ENCODE assay signal across 9 mouse cellular contexts in genomic region chr13:49308861-49309403, GRCm38 (mm10). TPM values are rescaled to one million over a fixed set of nuclear protein-coding genes. Genes with fewer than 3 reads are reported as not detected.
A peak's percentile ranks its signal among the peaks of the same experiment; 100 is the strongest.
DNase-seq lines count a peak whose midpoint lies in the region; ATAC-seq and TF ChIP-seq lines count a peak whose summit lies in the region.
"Had no signal": no experiment of that assay in that cellular context is flagged by ENCODE, and none has a peak within 500 bp of the region (broad histone marks: within the 10 kb centered on the region; RNA-seq: fewer than 3 reads in every experiment).

No protein-coding gene starts in this region.

- no peaks in the 10 kb centered on the region for H3K9me3 ChIP-seq in liver, embryonic 14.5 days (ENCODE audit: control insufficient read depth, low read length)
- H3K9me3 ChIP-seq in forebrain, embryonic 13.5 days (replicated peaks): no peaks in the 10 kb centered on the region

- peaks cover 35% of the 10 kb centered on the region for H3K4me1 ChIP-seq in bone marrow macrophage, adult 2 months (ENCODE audit: control insufficient read depth, insufficient read depth, low read length)
- H3K4me1 ChIP-seq in liver, embryonic 14.5 days (replicated peaks; ENCODE audit: control insufficient read depth in 2 of 2, insufficient read depth in 2 of 2, low read length in 1 of 2): peaks cover 0 to 30% of the 10 kb centered on the region in 2 experiments; a peak in 2 of 4 replicates
- H3K4me1 ChIP-seq in small intestine, adult 2 months (ENCODE audit: control insufficient read depth, insufficient read depth, insufficient read length, low read length): peaks cover 7% of the 10 kb centered on the region; the same call in 1 of the 2 replicates
- no peaks in the 10 kb centered on the region; the same call in 1 of the 2 replicates for H3K4me1 ChIP-seq in forebrain, embryonic 13.5 days

- TF ChIP-seq EP300 in liver, embryonic 14.5 days (IDR thresholded peaks at IDR 0.05; ENCODE audit: low read depth): no peak

- H3K27ac ChIP-seq in bone marrow macrophage, adult 2 months (ENCODE audit: insufficient read depth, low read depth, low read length): peak overlapping the region; percentile 81
- H3K27ac ChIP-seq in liver, embryonic 14.5 days: no peak overlapping the region
- peak overlapping the region; percentile 64 for H3K27ac ChIP-seq in small intestine, adult 2 months (ENCODE audit: insufficient read depth, low read depth, low read length)
- H3K27ac ChIP-seq in forebrain, embryonic 13.5 days: no peak overlapping the region
- H3K27ac ChIP-seq: hindbrain, embryonic 14.5 days had no signal

- no peaks in the 10 kb centered on the region for H3K36me3 ChIP-seq in liver, embryonic 14.5 days (replicated peaks; ENCODE audit: control insufficient read depth, insufficient read depth, low read depth)
- H3K36me3 ChIP-seq in small intestine, adult 2 months (ENCODE audit: control insufficient read depth, insufficient read depth, low read length): no peaks in the 10 kb centered on the region
- peaks cover 7% of the 10 kb centered on the region for H3K36me3 ChIP-seq in forebrain, embryonic 13.5 days (ENCODE audit: poor library complexity, severe bottlenecking)

- no peak for ATAC-seq in liver, embryonic 14.5 days (ENCODE audit: insufficient read depth)
- no peak for ATAC-seq in forebrain, embryonic 13.5 days

- 10% methylated on average over 16 of the region's 16 CpGs for WGBS in liver, embryonic 14.5 days (ENCODE audit: insufficient replicate concordance)
- WGBS in small intestine, adult 2 months: 78% methylated on average over 16 of the region's 16 CpGs
- WGBS in forebrain, embryonic 13.5 days: 90% methylated on average over 16 of the region's 16 CpGs

- DNase-seq in CD8-positive naive resting alpha-beta T cell, adult 2 months (ENCODE audit: low read depth in 2 of 2, low spot score in 2 of 2): peak; percentile 68 to 69
- peak; percentile 27 to 55 (median 35) for DNase-seq in liver, embryonic 14.5 days (ENCODE audit: low read depth in 3 of 3, low spot score in 3 of 3)
- no peak for DNase-seq in gastrocnemius, postnatal 4 days (ENCODE audit: low spot score in 2 of 2)
- DNase-seq in cerebellum, postnatal 14 days: no peak
- DNase-seq in ovary, adult 18-20 months (ENCODE audit: low spot score): no peak

- TF ChIP-seq POLR2A in bone marrow macrophage, adult 2 months (IDR thresholded peaks at IDR 0.05; ENCODE audit: borderline replicate concordance, low read depth, low read length): no peak
- TF ChIP-seq POLR2A in small intestine, adult 2 months (IDR thresholded peaks at IDR 0.05; ENCODE audit: low read depth, low read length): no peak

- no peak overlapping the region for H3K9ac ChIP-seq in liver, embryonic 14.5 days (replicated peaks)
- no peak overlapping the region for H3K9ac ChIP-seq in forebrain, embryonic 13.5 days
- H3K9ac ChIP-seq: hindbrain, embryonic 14.5 days had no signal

- H3K27me3 ChIP-seq in liver, embryonic 14.5 days (ENCODE audit: control insufficient read depth, insufficient read depth, low read length): no peaks in the 10 kb centered on the region
- no peaks in the 10 kb centered on the region for H3K27me3 ChIP-seq in small intestine, adult 2 months (ENCODE audit: control insufficient read depth, insufficient read depth, low read length)
- no peaks in the 10 kb centered on the region; the same call in 1 of the 2 replicates for H3K27me3 ChIP-seq in forebrain, embryonic 13.5 days

- H3K4me3 ChIP-seq in bone marrow macrophage, adult 2 months (ENCODE audit: insufficient read depth, low read length): peak overlapping the region; percentile 86
- H3K4me3 ChIP-seq in liver, embryonic 14.5 days (ENCODE audit: insufficient read depth in 1 of 2, low read depth in 2 of 2, low read length in 2 of 2): peak overlapping the region; percentile 9 to 47
- peak overlapping the region; percentile 53 for H3K4me3 ChIP-seq in small intestine, adult 2 months (ENCODE audit: low read depth, low read length)
- H3K4me3 ChIP-seq in forebrain, embryonic 13.5 days: no peak overlapping the region

- peak overlapping the region; percentile 51 for H3K4me2 ChIP-seq in liver, embryonic 14.5 days (ENCODE audit: low read depth)
- no peak overlapping the region for H3K4me2 ChIP-seq in forebrain, embryonic 13.5 days
- H3K4me2 ChIP-seq: hindbrain, embryonic 14.5 days had no signal

- no peak for TF ChIP-seq CTCF in bone marrow macrophage, adult 2 months (IDR thresholded peaks at IDR 0.05; ENCODE audit: low read depth, low read length)
- no peak for TF ChIP-seq CTCF in liver, embryonic 14.5 days (IDR thresholded peaks at IDR 0.05; ENCODE audit: low read depth)
- TF ChIP-seq CTCF in small intestine, adult 2 months (IDR thresholded peaks at IDR 0.05; ENCODE audit: extremely low read depth, insufficient read length, insufficient replicate concordance, low read depth, low read length): no peak

RNA-seq across cellular contexts. Expression of gene Fgd3, which starts 11.2 kb away (rescaled TPM):
- polyA plus RNA-seq in bone marrow macrophage, adult 2 months (2012; ENCODE audit: insufficient read depth, insufficient read length, missing spikeins): 79.0 and 88.6 TPM in 2 replicates
- 0.50 and 0.64 TPM in 2 replicates for polyA plus RNA-seq in liver, embryonic 14.5 days (2012; rRNA removed)
- polyA plus RNA-seq in liver, embryonic 14.5 days (2014; fragmentation: Nextera tagmentation; extraction: Ambion mirVana): 0.11 TPM in 2 replicates
- 1.4 and 2.2 TPM in 2 replicates for polyA plus RNA-seq in small intestine, adult 2 months (2012; rRNA removed)
- 3.0 and 3.3 TPM in 2 replicates for polyA plus RNA-seq in forebrain, embryonic 13.5 days (2015; fragmentation: Nextera tagmentation; extraction: Ambion mirVana)
- total RNA-seq in gastrocnemius, postnatal 4 days (2021): 1 to 10 TPM in 1 of 2 experiments, under 1 TPM in 1; 0.98 to 1.5 TPM

RNA-seq across cellular contexts. Expression of gene Bicd2, which starts 32.5 kb away (rescaled TPM):
- polyA plus RNA-seq in bone marrow macrophage, adult 2 months (2012; ENCODE audit: insufficient read depth, insufficient read length, missing spikeins): 38.4 and 42.5 TPM in 2 replicates
- polyA plus RNA-seq in liver, embryonic 14.5 days (2012; rRNA removed): 5.6 and 6.4 TPM in 2 replicates
- polyA plus RNA-seq in liver, embryonic 14.5 days (2014; fragmentation: Nextera tagmentation; extraction: Ambion mirVana): 5.9 and 7.0 TPM in 2 replicates
- polyA plus RNA-seq in small intestine, adult 2 months (2012; rRNA removed): 7.9 and 10.0 TPM in 2 replicates
- polyA plus RNA-seq in forebrain, embryonic 13.5 days (2015; fragmentation: Nextera tagmentation; extraction: Ambion mirVana): 24.8 and 26.7 TPM in 2 replicates
- total RNA-seq in gastrocnemius, postnatal 4 days (2021): 10 to 100 TPM; 32.9 to 35.7 TPM

Comparison
In these comparisons a context has a peak if more than half of its experiments do, and no peak if none do; other contexts are left out.
1. DNase-seq: peak in CD8-positive naive resting alpha-beta T cell, adult 2 months (2 of 2) and liver, embryonic 14.5 days (3 of 3); none in gastrocnemius, postnatal 4 days (0 of 2), cerebellum, postnatal 14 days (0 of 2) and ovary, adult 18-20 months (single experiment).
2. H3K27ac ChIP-seq: peak in bone marrow macrophage, adult 2 months (single experiment) and small intestine, adult 2 months (single experiment); none in liver, embryonic 14.5 days (single experiment) and forebrain, embryonic 13.5 days (single experiment).
3. RNA of gene Fgd3, which starts 11.2 kb away (polyA plus RNA-seq): 79.0 to 88.6 TPM in bone marrow macrophage, adult 2 months; 3.0 to 3.3 TPM in forebrain, embryonic 13.5 days, 1.4 to 2.2 TPM in small intestine, adult 2 months and 0.11 to 0.64 TPM in liver, embryonic 14.5 days; every median in the first group is over 10 times any median in the second.